Mouse (Mus musculus) heart, embryonic 16.5 days (tissue): Measurements from ENCODE around the gene Gm4307. TPM values are rescaled to one million over a fixed set of nuclear protein-coding genes. Genes with fewer than 3 reads are reported as not detected.
"Not testable (repeated sequence)": the region's sequence is repeated elsewhere in the genome, so short reads cannot be mapped to it uniquely, and the experiment has no call there.

Experiments
- ATAC-seq: fragments of 200-750 bp; cut with Nextera tagmentation; replicated peaks from 2 replicates; pipeline ENCODE4 v1.8.0; 2017; ENCODE audit warnings: moderate number of reproducible peaks; ENCODE audit not compliant: insufficient read depth, low FRiP score; ENCODE audit errors: extremely low read depth
- H3K27ac ChIP-seq: fragments of 300-500 bp; sonication (generic); 2 replicates; pipeline ENCODE4 v1.5.1; 2014; ENCODE audit warnings: mild to moderate bottlenecking, low read length, control low read depth, moderate library complexity
- H3K27me3 ChIP-seq: fragments of 300-500 bp; sonication (generic); 2 replicates; pipeline ENCODE4 v1.6.1; 2014; ENCODE audit warnings: low read length, mixed read lengths; ENCODE audit not compliant: control insufficient read depth, insufficient read depth
- H3K36me3 ChIP-seq: fragments of 300-500 bp; sonication (generic); 2 replicates; pipeline ENCODE4 v1.6.1; 2014; ENCODE audit not compliant: control insufficient read depth, insufficient read depth
- H3K4me1 ChIP-seq: fragments of 300-500 bp; sonication (generic); 2 replicates; pipeline ENCODE4 v1.6.1; 2014; ENCODE audit warnings: low read length, mixed read lengths; ENCODE audit not compliant: control insufficient read depth, insufficient read depth
- H3K4me2 ChIP-seq: fragments of 300-500 bp; sonication (generic); 2 replicates; pipeline ENCODE4 v1.6.1; 2014; ENCODE audit warnings: low read depth, mild to moderate bottlenecking, control low read depth, low read length
- H3K4me3 ChIP-seq: fragments of 300-500 bp; sonication (generic); 2 replicates; pipeline ENCODE4 v1.5.1; 2014; ENCODE audit warnings: mild to moderate bottlenecking, control low read depth, low read length
- H3K9ac ChIP-seq: fragments of 300-500 bp; sonication (generic); 2 replicates; pipeline ENCODE4 v1.6.1; 2014; ENCODE audit warnings: low read length, control low read depth
- H3K9me3 ChIP-seq: fragments of 300-500 bp; sonication (generic); replicated peaks from 2 replicates; pipeline ENCODE4 v1.6.1; 2016; ENCODE audit warnings: low read length; ENCODE audit not compliant: control insufficient read depth
- WGBS: fragments of 180-500 bp; shearing (Covaris S2); extraction: QIAGEN DNeasy Blood & Tissue Kit; methylation state at CpG from one replicate; pipeline ENCODE4 v1.1.7; 2014; 5-methylcytosine and 5-hydroxymethylcytosine counted together
- polyA plus RNA-seq: library from polyadenylated mRNA; unstranded; fragments of >200 nt; fragmentation: Nextera tagmentation; extraction: Ambion mirVana; gene quantifications from 2 replicates; pipeline ENCODE4 v1.2.1, GENCODE M21; 2015

Gene Gm4307
- polyA plus RNA-seq: not detected in 2 replicates

- H3K36me3 ChIP-seq, H3K4me2 ChIP-seq, H3K9me3 ChIP-seq, H3K27ac ChIP-seq, H3K9ac ChIP-seq, H3K4me1 ChIP-seq, H3K4me3 ChIP-seq, ATAC-seq, H3K27me3 ChIP-seq: not testable (repeated sequence)
- no CpG with 5 or more reads among the region's 3 CpGs for WGBS
Measured at GRCm38 (mm10) chr10:100361038-100361437, at the start of gene Gm4307. Gm4307 (plus strand) TSS chr10:100361338.

- not testable (repeated sequence) for H3K27me3 ChIP-seq, ATAC-seq, H3K9me3 ChIP-seq, H3K4me1 ChIP-seq, H3K4me2 ChIP-seq, H3K36me3 ChIP-seq, H3K4me3 ChIP-seq, H3K27ac ChIP-seq, H3K9ac ChIP-seq
- no CpG with 5 or more reads among the region's 2 CpGs for WGBS
Measured at GRCm38 (mm10) chr10:100335376-100335775, 25.8 kb upstream of the Gm4307 start, which contains the start of gene Gm4301. Gm4301 (plus strand) TSS chr10:100335676.

GRCm38 (mm10) chr10:100340536-100340935 is 20.6 kb upstream of the Gm4307 start, which contains the start of gene Gm4302:
Gm4302 (plus strand) TSS chr10:100340836.
- not testable (repeated sequence) for H3K36me3 ChIP-seq, H3K4me2 ChIP-seq, H3K9me3 ChIP-seq, H3K9ac ChIP-seq, H3K27me3 ChIP-seq, ATAC-seq, H3K4me3 ChIP-seq, H3K27ac ChIP-seq, H3K4me1 ChIP-seq
- no CpG with 5 or more reads among the region's 3 CpGs for WGBS

GRCm38 (mm10) chr10:100345672-100346071 is 15.5 kb upstream of the Gm4307 start, which contains the start of gene Gm4303:
Gm4303 (plus strand) TSS chr10:100345972.
- H3K27me3 ChIP-seq, H3K4me2 ChIP-seq, H3K4me1 ChIP-seq, ATAC-seq, H3K9ac ChIP-seq, H3K27ac ChIP-seq, H3K9me3 ChIP-seq, H3K4me3 ChIP-seq, H3K36me3 ChIP-seq: not testable (repeated sequence)
- WGBS: no CpG with 5 or more reads among the region's 3 CpGs

GRCm38 (mm10) chr10:100350793-100351192 is 10.3 kb upstream of the Gm4307 start, which contains the start of gene Gm4305:
Gm4305 (plus strand) TSS chr10:100351093.
- WGBS: no CpG with 5 or more reads among the region's 3 CpGs
- H3K9me3 ChIP-seq, ATAC-seq, H3K4me1 ChIP-seq, H3K9ac ChIP-seq, H3K27me3 ChIP-seq, H3K36me3 ChIP-seq, H3K4me2 ChIP-seq, H3K27ac ChIP-seq, H3K4me3 ChIP-seq: not testable (repeated sequence)

- ATAC-seq, H3K4me1 ChIP-seq, H3K9ac ChIP-seq, H3K9me3 ChIP-seq, H3K4me3 ChIP-seq, H3K27ac ChIP-seq, H3K27me3 ChIP-seq, H3K4me2 ChIP-seq, H3K36me3 ChIP-seq: not testable (repeated sequence)
- WGBS: 53% methylated on average over 2 of the region's 2 CpGs
Measured at GRCm38 (mm10) chr10:100356841-100357240, 4.3 kb upstream of the Gm4307 start.

GRCm38 (mm10) chr10:100382460-100382859 is 21.3 kb downstream of the Gm4307 start, which contains the start of gene Gm4312:
Gm4312 (minus strand) TSS chr10:100382560.
- H3K27me3 ChIP-seq, H3K27ac ChIP-seq, H3K9me3 ChIP-seq, H3K4me1 ChIP-seq, ATAC-seq, H3K4me3 ChIP-seq, H3K36me3 ChIP-seq, H3K4me2 ChIP-seq, H3K9ac ChIP-seq: not testable (repeated sequence)
- no CpG with 5 or more reads among the region's 2 CpGs for WGBS

- ATAC-seq, H3K4me3 ChIP-seq, H3K4me2 ChIP-seq, H3K36me3 ChIP-seq, H3K27ac ChIP-seq, H3K9me3 ChIP-seq, H3K9ac ChIP-seq, H3K27me3 ChIP-seq, H3K4me1 ChIP-seq: not testable (repeated sequence)
- WGBS: 79% methylated on average over 6 of the region's 6 CpGs
Measured at GRCm38 (mm10) chr10:100402301-100402700, 41.2 kb downstream of the Gm4307 start.
